Mouse (Mus musculus): ENCODE measurements at regions not wholly inside any gene's neighbourhood (a gene's known extent, or its start where the extent isn't known, plus 50 kb on each side); places are given as distances from the start of the nearest gene placed in this dataset.

- no peak for TF ChIP-seq MAX (IDR thresholded peaks at IDR 0.05)
- TF ChIP-seq USF1 (IDR thresholded peaks at IDR 0.05; ENCODE audit: low read depth), result no peak
- no peak for TF ChIP-seq MYOD1 (IDR thresholded peaks at IDR 0.05; ENCODE audit: control insufficient read depth, insufficient read length, low read depth)
- no peak for TF ChIP-seq CEBPB (IDR thresholded peaks at IDR 0.05; ENCODE audit: low read depth)
- no peak for TF ChIP-seq FOSL1 (IDR thresholded peaks at IDR 0.05; ENCODE audit: insufficient read depth, low read length, poor library complexity, severe bottlenecking)
- TF ChIP-seq MYOG (IDR thresholded peaks at IDR 0.05; ENCODE audit: control insufficient read depth, extremely low read depth, insufficient read length), result no peak
- no peak for TF ChIP-seq CTCF (IDR thresholded peaks at IDR 0.05; ENCODE audit: control insufficient read depth, insufficient read depth, insufficient read length)
- no peak overlapping the region for H3ac ChIP-seq (ENCODE audit: control insufficient read depth, insufficient read length, low read depth)
- H3K79me2 ChIP-seq (ENCODE audit: control insufficient read depth, insufficient read depth), result no peaks in the 10 kb centered on the region
- no peaks in the 10 kb centered on the region for H3K36me3 ChIP-seq (ENCODE audit: control insufficient read depth, insufficient read depth)
- no peaks in the 10 kb centered on the region for H3K79me3 ChIP-seq (ENCODE audit: low read depth)
- H3K27me3 ChIP-seq (ENCODE audit: control insufficient read depth, insufficient read depth, insufficient read length), result no peaks in the 10 kb centered on the region
- no peak overlapping the region for H3K4me3 ChIP-seq (ENCODE audit: insufficient read depth, poor library complexity, severe bottlenecking)
These were observed 475.6 kb downstream of the Cetn3 start for GRCm38 (mm10) chr13:82258491-82258935.

- Histone ChIP-seq H3K36me3 (ENCODE audit: control insufficient read depth, insufficient read depth) (no peaks in the 10 kb centered on the region), H3ac (ENCODE audit: control insufficient read depth, insufficient read length, low read depth) (no peak overlapping the region), H3K4me3 (ENCODE audit: insufficient read depth, poor library complexity, severe bottlenecking) (no peak overlapping the region), H3K79me3 (ENCODE audit: low read depth) (no peaks in the 10 kb centered on the region), H3K79me2 (ENCODE audit: control insufficient read depth, insufficient read depth) (no peaks in the 10 kb centered on the region), H3K27me3 (ENCODE audit: control insufficient read depth, insufficient read depth, insufficient read length) (no peaks in the 10 kb centered on the region)
- TF ChIP-seq CEBPB (IDR thresholded peaks at IDR 0.05; ENCODE audit: low read depth) (no peak), MYOD1 (IDR thresholded peaks at IDR 0.05; ENCODE audit: control insufficient read depth, insufficient read length, low read depth) (no peak), MYOG (IDR thresholded peaks at IDR 0.05; ENCODE audit: control insufficient read depth, extremely low read depth, insufficient read length) (no peak), MAX (IDR thresholded peaks at IDR 0.05) (no peak), USF1 (IDR thresholded peaks at IDR 0.05; ENCODE audit: low read depth) (no peak), FOSL1 (IDR thresholded peaks at IDR 0.05; ENCODE audit: insufficient read depth, low read length, poor library complexity, severe bottlenecking) (no peak), CTCF (IDR thresholded peaks at IDR 0.05; ENCODE audit: control insufficient read depth, insufficient read depth, insufficient read length) (no peak)
These were observed 481.4 kb downstream of the Cetn3 start for GRCm38 (mm10) chr13:82264236-82264635.

- H3K79me3 ChIP-seq (ENCODE audit: low read depth), result no peaks in the 10 kb centered on the region
- TF ChIP-seq CEBPB (IDR thresholded peaks at IDR 0.05; ENCODE audit: low read depth) (no peak), FOSL1 (IDR thresholded peaks at IDR 0.05; ENCODE audit: insufficient read depth, low read length, poor library complexity, severe bottlenecking) (no peak), MAX (IDR thresholded peaks at IDR 0.05) (no peak)
- no peak overlapping the region for H3K4me3 ChIP-seq (ENCODE audit: insufficient read depth, poor library complexity, severe bottlenecking)
- H3K27me3 ChIP-seq (ENCODE audit: control insufficient read depth, insufficient read depth, insufficient read length), result no peaks in the 10 kb centered on the region
- H3K36me3 ChIP-seq (ENCODE audit: control insufficient read depth, insufficient read depth), result no peaks in the 10 kb centered on the region
- no peaks in the 10 kb centered on the region for H3K79me2 ChIP-seq (ENCODE audit: control insufficient read depth, insufficient read depth)
- H3ac ChIP-seq (ENCODE audit: control insufficient read depth, insufficient read length, low read depth), result no peak overlapping the region
These were observed 482.3 kb downstream of the Cetn3 start for GRCm38 (mm10) chr13:82265170-82265569.

GRCm38 (mm10) chr13:82265736-82266135 is 482.9 kb downstream of the Cetn3 start:
- Histone ChIP-seq H3K4me3 (ENCODE audit: insufficient read depth, poor library complexity, severe bottlenecking) (no peak overlapping the region), H3ac (ENCODE audit: control insufficient read depth, insufficient read length, low read depth) (no peak overlapping the region), H3K79me2 (ENCODE audit: control insufficient read depth, insufficient read depth) (no peaks in the 10 kb centered on the region), H3K79me3 (ENCODE audit: low read depth) (no peaks in the 10 kb centered on the region), H3K27me3 (ENCODE audit: control insufficient read depth, insufficient read depth, insufficient read length) (no peaks in the 10 kb centered on the region), H3K36me3 (ENCODE audit: control insufficient read depth, insufficient read depth) (no peaks in the 10 kb centered on the region)
- no peak for TF ChIP-seq CTCF (IDR thresholded peaks at IDR 0.05; ENCODE audit: control insufficient read depth, insufficient read depth, insufficient read length)
- TF ChIP-seq MAX (IDR thresholded peaks at IDR 0.05), result no peak
- TF ChIP-seq CEBPB (IDR thresholded peaks at IDR 0.05; ENCODE audit: low read depth), result no peak
- TF ChIP-seq USF1 (IDR thresholded peaks at IDR 0.05; ENCODE audit: low read depth), result no peak
- no peak for TF ChIP-seq FOSL1 (IDR thresholded peaks at IDR 0.05; ENCODE audit: insufficient read depth, low read length, poor library complexity, severe bottlenecking)
- no peak for TF ChIP-seq MYOD1 (IDR thresholded peaks at IDR 0.05; ENCODE audit: control insufficient read depth, insufficient read length, low read depth)
- TF ChIP-seq MYOG (IDR thresholded peaks at IDR 0.05; ENCODE audit: control insufficient read depth, extremely low read depth, insufficient read length), result no peak

- no peak for TF ChIP-seq USF1 (IDR thresholded peaks at IDR 0.05; ENCODE audit: low read depth)
- TF ChIP-seq CEBPB (IDR thresholded peaks at IDR 0.05; ENCODE audit: low read depth), result no peak
- TF ChIP-seq MYOD1 (IDR thresholded peaks at IDR 0.05; ENCODE audit: control insufficient read depth, insufficient read length, low read depth), result no peak
- no peaks in the 10 kb centered on the region for H3K27me3 ChIP-seq (ENCODE audit: control insufficient read depth, insufficient read depth, insufficient read length)
- H3K4me3 ChIP-seq (ENCODE audit: insufficient read depth, poor library complexity, severe bottlenecking), result no peak overlapping the region
These were observed 491.9 kb downstream of the Cetn3 start for GRCm38 (mm10) chr13:82274733-82275132.

GRCm38 (mm10) chr13:82276001-82276400 is 493.1 kb downstream of the Cetn3 start:
- TF ChIP-seq CEBPB (IDR thresholded peaks at IDR 0.05; ENCODE audit: low read depth) (no peak), MYOD1 (IDR thresholded peaks at IDR 0.05; ENCODE audit: control insufficient read depth, insufficient read length, low read depth) (no peak)

More at GRCm38 (mm10) chr13:82274733-82275132, 491.9 kb downstream of the Cetn3 start:
- Histone ChIP-seq H3K36me3 (ENCODE audit: control insufficient read depth, insufficient read depth) (no peaks in the 10 kb centered on the region), H3K79me2 (ENCODE audit: control insufficient read depth, insufficient read depth) (no peaks in the 10 kb centered on the region), H3K79me3 (ENCODE audit: low read depth) (no peaks in the 10 kb centered on the region), H3ac (ENCODE audit: control insufficient read depth, insufficient read length, low read depth) (no peak overlapping the region)

More at GRCm38 (mm10) chr13:82276001-82276400, 493.1 kb downstream of the Cetn3 start:
- Histone ChIP-seq H3K79me3 (ENCODE audit: low read depth) (no peaks in the 10 kb centered on the region), H3K27me3 (ENCODE audit: control insufficient read depth, insufficient read depth, insufficient read length) (no peaks in the 10 kb centered on the region), H3K79me2 (ENCODE audit: control insufficient read depth, insufficient read depth) (no peaks in the 10 kb centered on the region), H3K36me3 (ENCODE audit: control insufficient read depth, insufficient read depth) (no peaks in the 10 kb centered on the region), H3K4me3 (ENCODE audit: insufficient read depth, poor library complexity, severe bottlenecking) (no peak overlapping the region), H3ac (ENCODE audit: control insufficient read depth, insufficient read length, low read depth) (no peak overlapping the region)

All from C2C12 (cell line).